Mouse (Mus musculus) right cerebral cortex, postnatal 25 days (tissue): ENCODE data around the gene Dapk2.

ENCODE experiments used
- DNase-seq: peaks from one replicate; pipeline ENCODE4 v3.0.0; 2022

Gene Dapk2

GRCm38 (mm10) chr9:66157958-66158830 lies at the start of gene Dapk2:
Gene Dapk2, plus strand, starts transcription at chr9:66158223.
- peak; percentile 41 for DNase-seq

- no peak for DNase-seq
Measured at GRCm38 (mm10) chr9:66109574-66109973, 48.4 kb upstream of the Dapk2 start.

- no peak for DNase-seq
Measured at GRCm38 (mm10) chr9:66110126-66110525, 47.9 kb upstream of the Dapk2 start.

- DNase-seq: no peak
Measured at GRCm38 (mm10) chr9:66110611-66111379, 47.2 kb upstream of the Dapk2 start.

GRCm38 (mm10) chr9:66114341-66114740 lies 43.7 kb upstream of the Dapk2 start:
- DNase-seq: no peak

GRCm38 (mm10) chr9:66116890-66117289 lies 41.1 kb upstream of the Dapk2 start:
- no peak for DNase-seq

GRCm38 (mm10) chr9:66119498-66119897 lies 38.5 kb upstream of the Dapk2 start:
- no peak for DNase-seq

- DNase-seq: no peak
Measured at GRCm38 (mm10) chr9:66120106-66120505, 37.9 kb upstream of the Dapk2 start.

GRCm38 (mm10) chr9:66120945-66121344 lies 37.1 kb upstream of the Dapk2 start:
- no peak for DNase-seq

GRCm38 (mm10) chr9:66121421-66121820 lies 36.6 kb upstream of the Dapk2 start:
- no peak for DNase-seq

GRCm38 (mm10) chr9:66123648-66124047 lies 34.4 kb upstream of the Dapk2 start:
- DNase-seq: no peak

- no peak for DNase-seq
Measured at GRCm38 (mm10) chr9:66124111-66124531, 33.9 kb upstream of the Dapk2 start.

- peak; percentile 94 for DNase-seq
Measured at GRCm38 (mm10) chr9:66124681-66125542, 33.1 kb upstream of the Dapk2 start.

- DNase-seq: no peak
Measured at GRCm38 (mm10) chr9:66125543-66126455, 32.2 kb upstream of the Dapk2 start.

GRCm38 (mm10) chr9:66126456-66127192 lies 31.4 kb upstream of the Dapk2 start, which contains the start of the genes Snx1 and Ciao2a:
Gene Snx1, minus strand, starts transcription at chr9:66126587.
Gene Ciao2a, plus strand, starts transcription at chr9:66126611.
- DNase-seq: peak; percentile 92

GRCm38 (mm10) chr9:66127193-66127546 lies 30.9 kb upstream of the Dapk2 start:
- DNase-seq: no peak

- DNase-seq: no peak
Measured at GRCm38 (mm10) chr9:66127884-66128283, 30.1 kb upstream of the Dapk2 start.

- DNase-seq: no peak
Measured at GRCm38 (mm10) chr9:66131466-66131865, 26.6 kb upstream of the Dapk2 start.

- DNase-seq: no peak
Measured at GRCm38 (mm10) chr9:66135967-66136366, 22.1 kb upstream of the Dapk2 start.

- no peak for DNase-seq
Measured at GRCm38 (mm10) chr9:66138193-66138592, 19.8 kb upstream of the Dapk2 start.

GRCm38 (mm10) chr9:66142265-66142664 lies 15.8 kb upstream of the Dapk2 start:
- DNase-seq: no peak
